Mouse (Mus musculus) MEL (cell line): ENCODE measurements around the gene Atxn3. TPM values are rescaled to one million over a fixed set of nuclear protein-coding genes. Genes with fewer than 3 reads are reported as not detected.

Source experiments
- DNase-seq: peaks from one replicate; pipeline ENCODE4 v3.0.0; 2011; ENCODE audit warnings: low read depth, low spot score
- H3K27ac ChIP-seq: 2 replicates; pipeline ENCODE4 v1.5.1; 2012; ENCODE audit warnings: low read depth, mild to moderate bottlenecking, control low read depth, low read length, moderate library complexity; ENCODE audit not compliant: control insufficient read depth
- H3K27me3 ChIP-seq, 2 experiments: fragments of 150-350 bp in 1 of 2; sonication (generic) in 1 of 2; 2 replicates each; pipeline ENCODE4 v1.6.1; 2012; ENCODE audit warnings: low read length in 2 of 2, mild to moderate bottlenecking in 2 of 2, improper control_type of control experiment in 1 of 2, moderate library complexity in 1 of 2; ENCODE audit not compliant: insufficient read depth in 2 of 2, control insufficient read depth in 1 of 2
- H3K36me3 ChIP-seq, 2 experiments: 2 replicates each; pipeline ENCODE4 v1.6.1; 2012 to 2014; ENCODE audit warnings: low read length in 2 of 2, improper control_type of control experiment in 1 of 2, inconsistent platforms in 1 of 2, mild to moderate bottlenecking in 1 of 2; ENCODE audit not compliant: insufficient read depth in 2 of 2, control insufficient read depth in 1 of 2
- H3K4me1 ChIP-seq, 2 experiments: fragments of 150-350 bp in 1 of 2; sonication (generic) in 1 of 2; 2 replicates each; pipeline ENCODE4 v1.6.1; 2012; ENCODE audit warnings: low read length in 2 of 2, improper control_type of control experiment in 1 of 2, mild to moderate bottlenecking in 1 of 2; ENCODE audit not compliant: insufficient read depth in 2 of 2, control insufficient read depth in 1 of 2
- H3K4me3 ChIP-seq, 2 experiments: fragments of 150-350 bp in 1 of 2; sonication (generic) in 1 of 2; 2 replicates each; pipeline ENCODE4 v1.5.1; 2012; ENCODE audit warnings: low read depth in 2 of 2, low read length in 2 of 2, mild to moderate bottlenecking in 2 of 2, moderate library complexity in 2 of 2, control low read depth in 1 of 2, improper control_type of control experiment in 1 of 2; ENCODE audit not compliant: control insufficient read depth in 1 of 2, insufficient read depth in 1 of 2
- H3K79me2 ChIP-seq: 2 replicates; pipeline ENCODE4 v1.6.1; 2012; ENCODE audit warnings: mild to moderate bottlenecking, low read length, moderate library complexity; ENCODE audit not compliant: control insufficient read depth, poor library complexity, insufficient read depth
- H3K9ac ChIP-seq: 2 replicates; pipeline ENCODE4 v1.6.1; 2012; ENCODE audit warnings: low read depth, mild to moderate bottlenecking, control low read depth, low read length, moderate library complexity; ENCODE audit not compliant: control insufficient read depth, poor library complexity, severe bottlenecking
- H3K9me3 ChIP-seq: fragments of 150-350 bp; sonication (generic); replicated peaks from 2 replicates; pipeline ENCODE4 v1.6.1; 2012; ENCODE audit warnings: mild to moderate bottlenecking, low read length, improper control_type of control experiment, moderate library complexity; ENCODE audit not compliant: insufficient read depth
- BHLHE40 ChIP-seq: IDR thresholded peaks from 2 replicates; pipeline ENCODE4 v1.6.1; 2012; ENCODE audit warnings: low read depth, mild to moderate bottlenecking, inconsistent platforms, low read length, improper control_type of control experiment, borderline replicate concordance
- CHD1 ChIP-seq: IDR thresholded peaks from 2 replicates; pipeline ENCODE4 v1.6.1; 2012; ENCODE audit warnings: low read depth, mild to moderate bottlenecking, inconsistent platforms, low read length, improper control_type of control experiment
- CTCF ChIP-seq, 3 experiments: IDR thresholded peaks in 2 of 3; conservative IDR thresholded peaks in 1 of 3; 2 replicates each; pipeline ENCODE4 v1.5.1; 2011 to 2012; ENCODE audit warnings: low read length in 3 of 3, low read depth in 2 of 3, mild to moderate bottlenecking in 2 of 3, improper control_type of control experiment in 1 of 3, inconsistent platforms in 1 of 3, mixed read lengths in 1 of 3, moderate library complexity in 1 of 3; ENCODE audit not compliant: control insufficient read depth in 1 of 3, insufficient read depth in 1 of 3, poor library complexity in 1 of 3, severe bottlenecking in 1 of 3
- ELF1 ChIP-seq: IDR thresholded peaks from 2 replicates; pipeline ENCODE4 v1.6.1; 2014; ENCODE audit warnings: low read depth, mild to moderate bottlenecking, inconsistent platforms, low read length, improper control_type of control experiment, moderate library complexity
- HCFC1 ChIP-seq: IDR thresholded peaks from 2 replicates; pipeline ENCODE4 v1.6.1; 2012; ENCODE audit warnings: low read depth, mild to moderate bottlenecking, inconsistent platforms, low read length, improper control_type of control experiment, moderate library complexity
- JUND ChIP-seq: IDR thresholded peaks from 2 replicates; pipeline ENCODE4 v1.6.1; 2011; ENCODE audit warnings: low read depth, mild to moderate bottlenecking, improper control_type of control experiment, low read length
- MAZ ChIP-seq: IDR thresholded peaks from 2 replicates; pipeline ENCODE4 v1.6.1; 2012; ENCODE audit warnings: low read depth, mild to moderate bottlenecking, inconsistent platforms, low read length, improper control_type of control experiment
- NELFE ChIP-seq: IDR thresholded peaks from 2 replicates; pipeline ENCODE4 v1.6.1; 2011; ENCODE audit warnings: low read depth, low read length, improper control_type of control experiment
- POLR2A ChIP-seq, 2 experiments: IDR thresholded peaks; 2 replicates each; pipeline ENCODE4 v1.6.1; 2011 to 2012; ENCODE audit warnings: low read length in 2 of 2, mild to moderate bottlenecking in 2 of 2, control low read depth in 1 of 2, improper control_type of control experiment in 1 of 2, low read depth in 1 of 2, moderate library complexity in 1 of 2; ENCODE audit not compliant: control insufficient read depth in 1 of 2, insufficient read depth in 1 of 2, poor library complexity in 1 of 2
- POLR2AphosphoS2 ChIP-seq: IDR thresholded peaks from 2 replicates; pipeline ENCODE4 v1.6.1; 2011; ENCODE audit warnings: low read length, improper control_type of control experiment
- TBP ChIP-seq: IDR thresholded peaks from 2 replicates; pipeline ENCODE4 v1.8.0; 2011; ENCODE audit warnings: low read depth, low read length, improper control_type of control experiment
- USF2 ChIP-seq, 2 experiments: IDR thresholded peaks; 2 replicates each; pipeline ENCODE4 v1.6.1; 2011 to 2012; ENCODE audit warnings: improper control_type of control experiment in 2 of 2, low read length in 2 of 2, borderline replicate concordance in 1 of 2, inconsistent platforms in 1 of 2, low read depth in 1 of 2, mild to moderate bottlenecking in 1 of 2; ENCODE audit not compliant: insufficient read depth in 1 of 2
- ZKSCAN1 ChIP-seq: IDR thresholded peaks from 2 replicates; pipeline ENCODE4 v1.6.1; 2012; ENCODE audit warnings: low read depth, mild to moderate bottlenecking, inconsistent platforms, low read length, improper control_type of control experiment, moderate library complexity
- ZNF384 ChIP-seq: IDR thresholded peaks from 2 replicates; pipeline ENCODE4 v1.6.1; 2012; ENCODE audit warnings: low read depth, mild to moderate bottlenecking, inconsistent platforms, low read length, improper control_type of control experiment
- polyA plus RNA-seq, 2 experiments: library from polyadenylated mRNA; stranded (reverse) in 1 of 2; unstranded in 1 of 2; fragments of >175 nt in 1 of 2; fragments of >200 nt in 1 of 2; gene quantifications; 2 replicates each; pipeline versions ENCODE4 v1.2.1 to v1.2.4; 2012; ENCODE audit warnings: low replicate concordance in 2 of 2, low read depth in 1 of 2; ENCODE audit not compliant: insufficient read length in 2 of 2, insufficient read depth in 1 of 2, missing spikeins in 1 of 2
- total RNA-seq: library from RNA; depleted of rRNA; stranded (reverse); fragments of 300-350 nt; gene quantifications from 2 replicates; pipeline ENCODE4 v1.2.3, GENCODE M21; 2012

Atxn3 gene
- total and polyA plus RNA-seq, 3 experiments, result 21.8 to 400 (median 27.8) TPM

DNA sequence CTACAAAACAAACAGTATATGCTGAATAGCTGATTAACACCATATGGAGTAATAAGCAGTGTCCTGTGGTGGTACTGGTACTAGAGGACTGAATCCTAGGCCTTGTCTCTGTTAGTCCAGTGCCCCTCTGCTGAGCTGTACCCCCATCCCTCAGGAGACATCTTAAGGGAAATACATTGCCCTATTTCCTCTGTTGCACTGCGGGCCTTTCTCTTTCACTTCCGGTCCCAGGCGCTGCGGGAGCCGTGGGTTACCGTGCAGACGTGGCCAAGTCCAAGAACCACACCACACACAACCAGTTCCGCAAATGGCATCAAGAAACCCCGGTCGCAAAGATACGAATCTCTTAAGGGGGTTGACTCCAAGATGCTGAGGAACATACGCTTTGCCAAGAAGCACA is 52.2 kb downstream of the Atxn3 start:
- DNase-seq, result no peak
- Histone ChIP-seq H3K36me3 (peaks cover 2 to 21% of the 10 kb centered on the region in 2 experiments; a peak in 3 of 4 replicates), H3K4me1 (peaks cover 0 to under 1% of the 10 kb centered on the region in 2 experiments; a peak in 1 of 4 replicates), H3K9ac (no peak overlapping the region), H3K79me2 (peaks cover 13% of the 10 kb centered on the region; the same call in 1 of the 2 replicates)
- no peak for TF ChIP-seq ZKSCAN1
- TF ChIP-seq USF2 (IDR thresholded peaks at IDR 0.05; ENCODE audit: borderline replicate concordance in 1 of 2, insufficient read depth in 1 of 2, low read depth in 1 of 2, low read length in 2 of 2), result no peak
- no peak for TF ChIP-seq JUND
- no peak for TF ChIP-seq TBP
- no peak for TF ChIP-seq NELFE
- TF ChIP-seq, all 39 proteins: peak for 0
- no peak overlapping the region for H3K4me3 ChIP-seq
- no peak overlapping the region for H3K27ac ChIP-seq
- no peaks in the 10 kb centered on the region for H3K9me3 ChIP-seq
- H3K27me3 ChIP-seq, result no peaks in the 10 kb centered on the region

GRCm38 (mm10) chr12:101904906-101905305 is 53.1 kb downstream of the Atxn3 start:
- Histone ChIP-seq H3K9ac (no peak overlapping the region), H3K9me3 (no peaks in the 10 kb centered on the region), H3K79me2 (peaks cover 9% of the 10 kb centered on the region; the same call in 1 of the 2 replicates), H3K27me3 (no peaks in the 10 kb centered on the region), H3K36me3 (peaks cover 2 to 23% of the 10 kb centered on the region in 2 experiments; a peak in 3 of 4 replicates), H3K4me3 (no peak overlapping the region), H3K4me1 (no peaks in the 10 kb centered on the region), H3K27ac (no peak overlapping the region)
- TF ChIP-seq POLR2A (IDR thresholded peaks at IDR 0.05; ENCODE audit: control insufficient read depth in 1 of 2, insufficient read depth in 1 of 2, low read depth in 1 of 2, low read length in 2 of 2, poor library complexity in 1 of 2), result no peak
- TF ChIP-seq ZNF384, result no peak
- TF ChIP-seq CTCF (IDR thresholded peaks at IDR 0.05 in 2 of 3, conservative IDR thresholded peaks at IDR 0.05 in 1 of 3; ENCODE audit: control insufficient read depth in 1 of 3, insufficient read depth in 1 of 3, low read depth in 2 of 3, low read length in 3 of 3, poor library complexity in 1 of 3, severe bottlenecking in 1 of 3), result no peak
- no peak for TF ChIP-seq BHLHE40
- TF ChIP-seq ELF1, result no peak
- TF ChIP-seq MAZ, result no peak
- TF ChIP-seq POLR2AphosphoS2, result no peak
- TF ChIP-seq CHD1, result no peak
- DNase-seq, result no peak

- Histone ChIP-seq H3K36me3 (peaks cover 2 to 26% of the 10 kb centered on the region in 2 experiments; a peak in 3 of 4 replicates), H3K79me2 (peaks cover 5% of the 10 kb centered on the region; the same call in 1 of the 2 replicates), H3K9ac (no peak overlapping the region), H3K4me3 (no peak overlapping the region), H3K27me3 (no peaks in the 10 kb centered on the region), H3K9me3 (no peaks in the 10 kb centered on the region), H3K27ac (no peak overlapping the region), H3K4me1 (no peaks in the 10 kb centered on the region)
- DNase-seq, result no peak
- TF ChIP-seq HCFC1 (no peak), NELFE (no peak), BHLHE40 (no peak)
These were observed 53.9 kb downstream of the Atxn3 start for GRCm38 (mm10) chr12:101904170-101904569.
